Mouse (Mus musculus): ENCODE measurements around the gene Rab14.

The Rab14 gene

DNA sequence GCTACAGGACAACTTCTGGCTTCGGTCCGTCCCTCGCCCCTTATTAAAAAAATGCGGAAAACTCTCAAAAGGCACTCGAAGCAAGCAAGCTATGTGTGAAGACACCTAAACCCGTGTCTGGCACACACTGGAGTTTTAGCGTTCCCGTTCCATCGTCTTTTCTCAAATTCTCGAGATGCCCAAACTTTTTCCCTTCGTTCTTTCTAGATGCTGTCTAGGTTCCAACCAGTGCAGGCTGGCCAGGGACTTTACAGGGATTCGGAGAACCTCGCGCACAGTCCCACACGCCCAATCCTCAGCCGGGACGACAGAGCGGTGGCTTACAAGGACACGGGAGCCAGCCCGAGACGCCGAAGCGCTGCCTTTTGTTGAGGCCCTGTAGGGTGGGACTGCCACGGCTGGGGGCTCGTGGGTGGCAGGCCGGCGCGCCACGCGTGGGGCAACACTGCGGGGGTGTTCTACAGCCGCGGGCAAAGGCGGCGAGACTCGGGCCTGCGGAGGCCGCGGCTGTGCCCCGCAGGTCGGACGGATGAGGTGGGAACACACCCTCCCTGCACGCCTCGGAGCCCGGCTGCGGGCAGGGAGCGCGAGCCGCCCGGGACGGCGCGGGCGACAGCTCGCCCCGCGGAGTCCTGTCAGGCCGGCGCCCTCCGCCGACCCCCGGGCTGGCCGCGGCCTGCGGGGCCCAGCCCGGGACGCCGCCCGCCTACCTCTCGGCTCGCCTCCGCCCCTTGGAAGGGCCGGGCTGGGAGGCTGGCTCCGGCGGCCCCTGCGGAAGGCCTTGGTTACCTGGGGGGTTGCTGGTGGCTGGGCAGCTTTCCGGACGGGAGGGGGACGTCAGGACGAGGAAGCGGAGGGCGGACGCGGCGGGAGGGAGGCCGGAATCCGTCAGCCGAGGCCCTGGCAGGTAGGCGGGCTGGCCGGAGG, 686 bp downstream of the Rab14 start:
- DNase-seq (ENCODE audit: low read depth), result peak; percentile 39

DNA sequence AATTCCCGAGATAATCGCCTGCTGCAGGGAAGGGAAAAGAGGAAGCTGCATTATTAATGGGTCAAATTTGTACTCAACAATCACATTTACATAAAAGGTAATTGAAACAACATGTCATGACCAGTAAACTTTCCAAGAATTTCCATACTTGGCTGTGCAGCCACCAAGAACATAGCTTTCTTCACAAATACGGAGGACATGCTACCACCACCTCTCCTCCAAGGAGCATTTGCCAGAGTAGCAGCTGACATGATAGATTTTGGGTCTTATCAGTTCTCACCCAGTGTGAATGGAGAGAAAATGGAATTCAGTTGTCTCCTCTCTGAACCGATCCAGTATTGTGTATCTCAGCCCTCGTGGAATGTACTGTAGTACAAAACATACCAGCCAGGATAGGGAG, 1.4 kb downstream of the Rab14 start:
- peak; percentile 27 for DNase-seq (ENCODE audit: low read depth)

DNA sequence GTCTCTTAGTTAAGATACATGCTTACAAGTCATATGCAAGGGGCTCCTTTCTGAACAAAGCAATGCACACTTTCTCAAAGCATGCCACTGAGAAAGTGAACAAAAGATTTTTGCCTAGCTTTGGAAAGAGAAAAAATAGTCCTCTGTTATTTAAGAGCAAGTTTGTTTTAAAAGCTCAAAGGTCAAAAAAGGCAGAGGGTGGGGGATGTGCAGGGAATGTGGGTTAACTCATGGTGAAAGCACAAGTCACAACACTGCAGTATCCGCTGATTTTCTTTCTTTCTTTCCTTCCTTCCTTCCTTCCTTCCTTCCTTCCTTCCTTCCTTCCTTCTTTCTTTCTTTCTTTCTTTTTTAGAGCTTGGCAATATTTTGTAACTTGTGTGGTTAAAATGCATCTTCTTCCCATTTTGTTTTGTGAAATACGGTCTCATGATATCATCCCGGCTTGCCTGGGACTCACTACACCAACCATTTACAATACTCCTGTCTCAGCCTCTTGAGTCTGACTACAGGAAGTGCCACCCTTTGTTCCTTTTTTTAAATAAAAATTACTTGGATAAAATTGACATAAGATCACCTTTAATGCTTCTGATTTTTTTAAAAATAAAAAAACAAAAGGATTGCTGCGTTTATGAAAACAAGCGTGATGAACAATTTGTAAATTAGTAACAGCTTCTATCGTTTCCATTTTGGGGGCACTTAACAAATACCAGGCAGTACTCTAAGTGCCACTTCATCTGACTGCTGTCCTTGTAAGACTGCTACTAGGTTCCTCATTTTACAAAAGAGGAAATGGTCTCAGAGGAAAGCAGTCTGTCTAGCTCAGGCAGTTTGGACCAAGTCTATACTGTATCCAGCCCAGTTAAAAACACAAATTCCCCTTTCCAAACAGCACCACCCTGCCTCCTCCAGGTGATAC, 5.0 kb downstream of the Rab14 start:
- peak; percentile 87 for DNase-seq (ENCODE audit: low read depth)

DNA sequence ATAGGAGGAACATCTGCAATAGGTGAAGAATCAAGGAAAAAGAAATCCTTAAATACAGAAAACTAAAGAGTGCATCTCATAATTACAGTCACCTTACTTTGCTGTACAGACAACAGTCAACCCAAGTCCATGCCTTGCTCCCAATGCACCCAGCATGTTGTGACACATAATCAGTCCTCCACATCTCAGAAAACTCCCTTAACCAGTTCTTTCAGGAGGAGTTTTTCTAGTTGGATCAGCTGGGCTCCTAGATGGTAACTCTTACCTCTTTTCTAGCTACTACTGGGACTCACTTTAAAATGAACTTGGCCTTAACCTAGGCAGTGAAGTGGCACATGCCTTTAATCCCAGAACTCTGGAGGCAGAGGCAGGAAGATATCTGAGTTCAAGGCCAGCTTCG, 6.9 kb downstream of the Rab14 start:
- no peak for DNase-seq (ENCODE audit: low read depth)

DNA sequence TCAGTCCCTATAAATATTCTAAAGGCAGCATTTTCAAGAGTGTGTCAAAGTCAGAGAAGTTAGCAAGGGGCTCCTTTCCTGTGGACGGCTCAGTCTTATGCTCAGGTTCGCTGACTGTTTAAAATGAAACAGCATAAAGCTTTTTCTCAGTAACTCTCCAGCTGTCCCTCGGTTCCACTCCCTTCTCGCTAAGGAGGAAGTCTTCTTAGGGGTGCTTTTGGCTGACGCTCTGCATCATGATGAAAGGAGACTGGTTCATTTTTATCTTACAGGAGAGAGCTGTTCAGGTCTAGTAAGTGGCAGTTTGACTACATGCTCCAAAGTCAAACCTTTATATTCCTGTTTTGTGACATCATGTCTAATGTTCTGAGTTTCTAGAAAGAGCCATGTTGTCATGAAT, 12.0 kb downstream of the Rab14 start:
- DNase-seq (ENCODE audit: low read depth), result no peak

DNA sequence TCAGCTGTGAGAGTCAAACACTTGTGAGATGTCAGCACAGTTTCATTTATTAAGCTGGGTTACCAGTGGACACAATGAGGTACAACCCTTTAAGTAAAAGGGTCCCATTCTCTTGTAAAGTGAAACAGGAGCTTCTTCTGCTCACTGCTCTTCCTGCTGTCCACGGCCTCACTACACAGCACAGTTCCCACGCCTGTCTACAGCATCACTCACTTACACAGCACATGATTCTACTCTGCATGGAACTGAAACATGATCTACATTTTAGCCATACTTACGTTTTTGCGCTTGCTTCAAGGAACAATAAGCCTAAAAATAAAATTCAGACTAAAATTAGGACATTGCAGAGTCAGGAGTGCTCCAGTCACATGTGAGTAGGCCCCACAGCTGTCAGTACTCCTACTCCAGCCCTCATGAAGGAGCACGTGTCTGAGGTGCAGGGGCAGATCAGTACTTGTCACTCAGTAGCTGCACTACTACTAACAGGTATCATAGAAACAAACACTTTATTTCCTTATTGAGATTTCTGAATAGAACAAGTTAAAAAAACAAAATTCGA, 17.7 kb downstream of the Rab14 start:
- DNase-seq (ENCODE audit: low read depth), result no peak

DNA sequence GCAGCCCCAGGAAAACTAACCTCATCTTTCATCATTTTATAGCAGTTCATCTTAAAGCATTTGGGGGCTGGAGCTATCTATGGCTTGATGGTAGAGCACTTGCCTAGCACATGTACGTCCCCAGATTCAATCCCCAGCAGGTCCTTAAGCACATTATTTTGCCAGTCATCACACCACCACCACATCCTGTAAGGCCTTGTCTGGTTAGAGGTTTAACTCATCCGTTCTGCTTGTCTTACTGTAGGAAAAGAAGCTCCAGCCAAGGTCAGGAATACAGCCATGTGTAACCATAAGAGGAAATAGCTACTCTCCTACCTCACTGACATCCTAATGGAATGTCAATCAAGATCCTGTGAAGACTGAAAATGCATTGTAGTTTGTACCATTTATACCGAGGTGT, 22.8 kb downstream of the Rab14 start:
- DNase-seq (ENCODE audit: low read depth), result peak; percentile 89

DNA sequence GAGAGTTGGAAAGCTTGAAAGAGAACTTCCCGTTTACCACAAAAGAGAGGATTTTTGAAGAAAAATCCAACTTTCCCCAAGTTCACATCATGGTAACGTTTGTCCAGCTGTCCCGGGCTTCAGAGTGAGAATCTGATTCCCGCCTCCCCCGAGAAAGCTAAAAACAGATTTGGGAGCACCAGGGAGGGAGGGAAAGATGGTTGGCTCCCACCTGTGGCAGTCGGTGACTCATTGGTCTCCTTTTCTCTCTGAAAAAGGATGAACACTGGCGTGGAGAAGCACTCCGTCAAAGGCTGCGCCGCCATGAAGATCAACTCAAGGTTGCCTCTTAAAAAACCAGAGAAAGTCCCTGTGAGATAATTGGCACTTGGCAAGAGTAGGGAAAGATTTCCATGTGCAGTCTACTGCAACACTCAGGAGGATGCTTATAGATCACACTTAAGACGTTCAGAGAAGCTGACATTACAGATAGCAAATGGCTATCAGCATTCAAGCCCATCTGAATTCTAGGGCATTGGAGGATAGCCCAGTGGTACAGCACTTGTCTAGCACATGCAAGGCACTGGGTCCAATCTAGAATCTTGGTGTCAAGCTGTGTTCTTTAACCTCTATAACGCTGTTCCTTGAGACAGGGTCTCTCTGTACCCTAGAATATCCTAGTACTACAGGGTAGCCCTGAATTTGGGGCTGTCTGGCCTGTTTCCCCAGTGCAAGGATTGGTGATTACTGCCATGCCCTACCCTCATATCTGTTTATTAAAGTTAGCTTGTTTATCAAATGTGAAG, 25.4 kb downstream of the Rab14 start:
- DNase-seq (ENCODE audit: low read depth), result no peak

DNA sequence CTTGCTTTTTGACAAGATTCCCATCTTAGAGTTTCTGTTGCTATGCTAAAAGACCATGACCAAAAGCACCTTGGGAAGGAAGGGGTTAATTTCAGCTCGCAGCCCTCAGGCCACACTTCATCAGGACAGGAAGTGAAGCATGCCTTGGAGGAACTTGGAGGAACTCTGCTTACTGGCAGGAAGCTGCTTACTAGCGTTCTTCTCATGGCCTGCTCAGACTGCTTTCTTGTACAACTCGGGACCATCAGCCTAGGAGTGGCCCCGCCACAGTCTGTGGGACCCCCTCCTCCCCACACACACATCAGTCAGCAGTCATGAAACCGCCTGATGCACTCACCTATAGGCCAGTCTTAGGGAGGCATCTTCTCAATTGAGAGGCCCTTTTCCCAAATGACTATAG, 26.8 kb downstream of the Rab14 start:
- DNase-seq (ENCODE audit: low read depth), result peak; percentile 71

DNA sequence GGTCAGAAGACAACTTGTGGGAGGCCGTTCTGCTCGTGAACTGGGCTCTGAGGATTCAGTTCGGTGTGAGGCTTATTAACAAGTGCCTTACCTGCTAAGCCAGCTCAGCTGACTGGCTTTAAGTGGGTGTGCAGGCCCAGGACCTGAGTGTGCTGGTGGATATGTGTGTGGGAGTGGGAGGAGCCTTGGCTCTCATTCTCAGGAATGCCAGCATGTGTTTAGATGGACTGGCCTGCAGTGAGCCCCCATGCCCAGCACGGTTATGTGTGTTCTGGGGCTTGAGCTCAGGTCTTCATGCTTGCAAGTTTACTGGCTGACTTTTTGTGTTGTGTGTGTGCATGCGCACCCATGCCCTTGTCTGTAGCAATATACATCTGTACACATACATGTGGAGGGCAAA, 27.3 kb downstream of the Rab14 start:
- no peak for DNase-seq (ENCODE audit: low read depth)

DNA sequence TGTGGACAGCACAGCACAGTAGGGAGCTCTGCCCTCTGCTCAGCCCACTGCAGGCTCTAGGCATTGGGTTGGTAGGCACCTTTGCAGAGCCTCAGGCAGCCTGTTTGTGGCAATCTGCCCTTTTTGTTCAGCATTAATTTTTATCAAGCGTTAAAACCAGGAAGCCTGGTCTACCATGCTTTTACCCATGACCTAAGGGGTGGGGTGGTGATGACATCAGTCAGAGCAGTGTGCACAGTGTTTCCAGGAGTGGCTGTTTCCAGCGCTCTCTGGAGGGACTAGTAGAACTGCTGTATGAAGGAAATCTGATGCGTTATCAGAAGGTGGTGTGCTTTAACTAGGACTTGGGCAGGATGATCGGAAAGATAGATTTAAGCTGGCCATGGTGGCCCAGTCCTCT, 28.7 kb downstream of the Rab14 start:
- no peak for DNase-seq (ENCODE audit: low read depth)

DNA sequence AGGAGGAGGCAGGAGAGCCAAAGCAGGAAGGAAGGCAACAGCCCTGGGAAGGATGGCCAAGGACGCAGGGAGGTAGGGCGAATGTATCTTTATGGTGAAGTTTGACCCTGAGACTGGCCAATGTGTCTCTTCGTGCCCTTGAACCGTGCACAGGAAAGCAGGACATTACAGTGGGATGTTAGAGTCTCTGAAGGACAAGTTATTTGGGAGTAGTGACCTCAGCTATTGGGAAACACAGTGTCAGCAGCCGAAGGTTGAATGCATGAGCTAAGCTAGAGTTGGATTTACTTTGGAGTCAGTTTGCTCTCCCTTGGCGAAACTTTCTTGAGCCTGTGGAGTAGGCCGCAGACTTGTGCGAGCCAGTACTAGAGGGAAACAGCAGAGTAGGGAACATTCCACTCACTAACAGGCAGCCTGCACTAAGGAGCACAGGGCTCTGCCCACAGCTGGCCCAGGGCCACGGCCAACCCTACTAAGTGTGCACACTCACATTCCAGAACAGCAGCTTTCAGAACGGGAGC, 29.5 kb downstream of the Rab14 start:
- no peak for DNase-seq (ENCODE audit: low read depth)

DNA sequence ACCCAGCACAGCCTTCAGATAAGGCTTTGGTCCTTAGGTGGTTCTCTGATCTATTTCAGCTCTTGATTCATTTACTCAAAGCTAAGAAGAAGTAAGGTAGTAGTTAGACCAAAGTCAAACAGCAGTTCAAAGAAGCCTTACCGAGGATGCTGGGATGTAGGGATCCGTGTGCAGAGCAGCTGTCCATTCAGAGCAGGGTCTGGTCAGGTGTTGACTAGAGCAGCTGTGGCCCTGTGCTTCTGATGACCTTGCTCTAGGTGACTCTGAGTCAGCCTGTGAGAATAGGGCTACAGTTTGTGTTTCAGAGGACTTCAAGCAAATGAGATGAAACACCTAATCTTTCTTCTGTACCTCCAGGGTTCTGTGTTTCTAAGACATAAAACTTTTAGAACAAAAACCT, 31.5 kb downstream of the Rab14 start:
- no peak for DNase-seq (ENCODE audit: low read depth)

DNA sequence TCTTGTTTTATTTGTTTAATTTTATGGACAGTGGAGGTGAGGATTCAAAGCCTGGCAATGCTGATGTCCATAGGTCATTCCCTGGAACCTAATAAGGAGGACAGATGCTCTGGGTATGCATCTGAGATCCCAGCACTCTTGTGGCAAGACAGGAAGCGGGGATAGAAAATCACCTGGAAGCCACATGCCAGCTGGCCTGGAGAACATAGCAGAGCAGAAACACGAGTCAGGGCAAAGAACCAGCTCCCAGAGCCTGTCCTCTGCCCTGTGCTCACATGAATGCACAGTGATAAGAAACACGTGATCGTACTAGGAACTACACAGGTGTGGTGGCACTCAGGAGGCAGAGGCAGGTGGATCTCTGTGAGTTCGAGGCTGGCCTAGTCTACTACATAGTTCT, 34.1 kb downstream of the Rab14 start:
- no peak for DNase-seq (ENCODE audit: low read depth)

DNA sequence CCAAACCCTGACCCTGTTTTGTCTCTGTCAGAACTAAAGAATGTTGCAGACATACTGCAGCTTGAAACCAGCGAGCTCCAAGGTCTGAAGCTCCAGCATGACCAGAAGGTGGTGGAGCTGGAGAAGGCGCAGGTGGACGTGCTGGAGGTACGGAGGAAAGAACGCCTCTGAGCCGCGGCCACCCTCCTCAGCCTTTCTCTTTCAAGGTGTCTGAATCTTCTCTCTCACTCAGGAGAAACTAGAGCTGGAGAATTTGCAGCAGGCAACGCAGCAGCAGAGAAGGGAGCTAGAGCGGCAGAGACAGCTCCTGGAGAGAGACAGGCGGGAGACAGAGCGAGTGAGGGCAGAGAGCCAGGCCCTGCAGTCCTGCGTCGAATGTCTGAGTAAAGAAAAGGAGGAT, 35.5 kb downstream of the Rab14 start:
- no peak for DNase-seq (ENCODE audit: low read depth)

DNA sequence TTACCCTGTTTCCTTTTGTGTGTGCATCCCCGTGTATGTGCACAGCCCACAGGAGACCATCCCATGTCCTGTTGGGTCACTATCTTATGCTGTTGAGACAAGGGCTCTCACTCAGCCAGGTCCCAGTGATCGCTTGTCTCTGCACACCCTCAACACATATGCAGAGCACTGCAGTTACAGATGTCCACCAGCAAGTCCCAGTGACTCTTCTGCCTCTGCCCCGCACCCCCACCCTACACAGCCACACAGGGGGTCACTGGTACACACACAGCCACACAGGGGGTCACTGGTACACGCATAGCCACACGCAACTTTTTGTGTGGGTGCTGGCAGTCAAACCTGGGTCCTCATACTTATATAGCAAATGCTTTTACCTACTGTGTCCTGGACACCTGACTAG, 37.5 kb downstream of the Rab14 start:
- DNase-seq (ENCODE audit: low read depth), result no peak

DNA sequence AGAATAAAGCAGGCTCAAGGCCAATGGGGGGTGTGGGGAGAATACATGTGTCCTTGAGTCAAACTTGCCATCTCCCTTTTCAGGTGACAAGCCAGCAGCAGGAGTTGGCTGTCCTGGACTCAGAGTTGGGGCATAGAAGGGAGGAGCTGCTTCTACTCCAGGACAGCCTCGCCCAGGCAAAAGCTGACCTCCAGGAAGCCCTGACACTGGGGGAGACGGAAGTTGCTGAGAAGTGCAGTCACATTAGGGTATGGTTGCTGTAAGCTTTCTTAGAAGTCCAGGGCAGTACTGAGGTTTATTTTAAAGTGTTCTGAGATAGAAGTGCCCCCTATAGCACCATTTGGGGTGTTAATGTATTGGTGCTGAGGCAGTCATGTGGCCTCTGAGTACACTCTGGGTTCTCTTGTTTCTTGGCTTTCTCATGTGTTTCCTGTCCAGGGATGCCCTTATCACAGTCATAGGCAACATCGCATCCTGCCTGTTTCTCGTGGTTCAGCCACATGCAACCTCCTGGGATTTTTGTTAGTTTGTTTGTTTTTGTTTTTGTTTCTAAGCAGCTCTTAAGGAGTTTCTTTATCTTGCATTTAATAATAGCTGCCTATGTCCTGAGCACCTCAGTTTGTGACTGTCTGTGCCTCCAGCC, 39.0 kb downstream of the Rab14 start:
- DNase-seq (ENCODE audit: low read depth), result peak; percentile 64

DNA sequence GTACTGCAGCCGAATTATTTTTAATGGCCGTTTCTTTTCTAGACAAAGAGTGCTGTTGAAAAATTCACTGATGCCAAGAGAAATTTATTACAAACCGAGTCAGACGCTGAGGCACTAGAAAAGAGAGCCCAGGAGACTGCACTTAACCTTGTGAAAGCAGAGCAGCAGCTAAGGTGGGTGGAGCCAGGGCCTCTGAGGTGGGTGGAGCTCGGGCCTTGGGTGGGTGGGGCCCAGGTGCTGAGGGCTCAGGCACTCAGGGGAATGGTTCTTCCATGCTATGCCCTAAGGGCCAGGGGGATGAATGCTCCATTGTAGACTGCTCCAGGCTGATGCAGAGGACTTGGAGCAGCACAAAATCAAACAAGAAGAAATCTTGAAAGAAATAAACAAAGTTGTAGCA, 40.7 kb downstream of the Rab14 start:
- no peak for DNase-seq (ENCODE audit: low read depth)

DNA sequence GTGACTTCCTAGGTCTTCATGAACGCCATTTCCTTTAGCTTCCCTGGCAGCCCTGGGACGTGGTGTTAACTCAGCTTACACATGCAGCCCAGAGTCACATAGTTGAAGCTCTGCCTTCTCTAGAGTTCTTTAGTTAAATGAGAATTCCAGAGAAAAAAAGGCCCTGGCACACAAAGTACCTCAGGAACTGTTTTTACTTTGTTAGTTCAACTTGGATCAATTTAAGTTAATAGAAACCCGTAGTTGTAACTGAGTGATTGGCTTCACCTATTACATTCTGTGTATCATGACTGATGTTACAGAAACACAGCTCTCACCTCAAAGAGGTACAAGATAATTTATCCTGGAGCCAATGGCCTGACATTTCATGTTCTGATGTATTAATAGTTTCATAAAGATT, 42.6 kb downstream of the Rab14 start:
- no peak for DNase-seq (ENCODE audit: low read depth)

DNA sequence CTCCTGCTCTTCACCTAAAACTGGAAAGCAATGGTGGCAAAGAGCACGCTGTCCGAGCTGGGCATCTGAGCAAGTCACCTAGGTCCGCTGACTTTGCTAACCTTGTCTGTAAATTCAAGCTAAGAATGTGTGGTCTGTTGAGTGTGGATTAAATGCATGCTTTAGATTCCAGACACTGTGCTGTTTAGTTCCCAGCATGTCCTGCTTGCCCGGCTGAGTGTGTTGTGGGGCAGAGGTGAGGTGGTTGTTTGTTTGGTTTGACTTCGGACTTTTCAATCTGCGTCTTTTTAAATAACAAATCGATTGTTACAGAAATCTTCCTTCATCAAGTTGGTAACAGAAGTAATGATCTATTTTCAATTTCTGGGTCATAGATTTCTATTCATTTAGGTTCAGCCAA, 43.1 kb downstream of the Rab14 start:
- DNase-seq (ENCODE audit: low read depth), result no peak

DNA sequence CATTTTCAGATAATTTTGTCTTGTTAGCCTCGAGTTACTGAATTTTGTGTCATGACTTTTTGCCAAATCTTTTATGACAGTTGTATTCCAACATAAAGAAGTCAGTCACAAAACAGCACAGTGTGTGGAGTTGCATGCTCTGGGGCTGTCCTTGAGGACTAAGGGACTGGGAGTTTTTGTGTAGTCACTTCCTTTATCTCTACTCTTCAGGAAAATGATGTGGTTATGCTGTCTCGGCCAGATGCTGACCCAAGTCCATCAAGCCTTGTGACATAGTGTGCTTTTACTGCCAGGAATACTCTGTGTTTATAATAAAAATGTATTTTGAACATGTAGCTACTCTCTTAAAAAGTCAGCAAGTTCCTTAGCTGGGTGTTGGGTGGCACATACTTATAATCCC, 43.9 kb downstream of the Rab14 start:
- DNase-seq (ENCODE audit: low read depth), result peak; percentile 68
